Mouse (Mus musculus): ENCODE data around the gene Ulk4.

Gene Ulk4

GRCm38 (mm10) chr9:121277118-121278060, at the start of gene Ulk4:
TSS of gene Ulk4 (minus strand) at chr9:121277197.
- in situ Hi-C loops (cut with MboI, MseI) = no loop called here

- in situ Hi-C loops (cut with MboI, MseI) = no loop called here
Observed at GRCm38 (mm10) chr9:121322034-121322433, 45.0 kb upstream of the Ulk4 start.

GRCm38 (mm10) chr9:121321118-121321517, 44.1 kb upstream of the Ulk4 start:
- in situ Hi-C loops (cut with MboI, MseI) = no loop called here

DNA sequence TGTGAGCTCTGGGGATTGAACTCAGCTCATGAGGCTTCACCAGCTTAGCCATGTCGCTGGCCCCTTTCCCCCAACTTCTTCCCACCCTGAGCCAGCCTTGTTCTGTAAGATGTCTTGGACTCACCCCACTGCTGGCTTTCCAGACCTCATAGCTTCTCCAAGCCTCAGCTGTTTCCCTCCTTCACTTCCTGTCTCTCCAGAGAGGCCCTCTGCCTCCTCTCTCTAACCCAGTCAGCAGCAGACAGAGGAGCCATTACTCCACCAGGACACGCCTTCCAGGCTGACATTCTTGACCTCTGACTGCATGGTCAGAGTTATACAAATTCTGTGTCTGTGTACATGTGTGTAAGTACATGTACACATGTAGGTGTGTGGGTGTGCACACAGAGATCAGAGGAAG, 43.4 kb upstream of the Ulk4 start:
- in situ Hi-C loops (cut with MboI, MseI) = no loop called here

DNA sequence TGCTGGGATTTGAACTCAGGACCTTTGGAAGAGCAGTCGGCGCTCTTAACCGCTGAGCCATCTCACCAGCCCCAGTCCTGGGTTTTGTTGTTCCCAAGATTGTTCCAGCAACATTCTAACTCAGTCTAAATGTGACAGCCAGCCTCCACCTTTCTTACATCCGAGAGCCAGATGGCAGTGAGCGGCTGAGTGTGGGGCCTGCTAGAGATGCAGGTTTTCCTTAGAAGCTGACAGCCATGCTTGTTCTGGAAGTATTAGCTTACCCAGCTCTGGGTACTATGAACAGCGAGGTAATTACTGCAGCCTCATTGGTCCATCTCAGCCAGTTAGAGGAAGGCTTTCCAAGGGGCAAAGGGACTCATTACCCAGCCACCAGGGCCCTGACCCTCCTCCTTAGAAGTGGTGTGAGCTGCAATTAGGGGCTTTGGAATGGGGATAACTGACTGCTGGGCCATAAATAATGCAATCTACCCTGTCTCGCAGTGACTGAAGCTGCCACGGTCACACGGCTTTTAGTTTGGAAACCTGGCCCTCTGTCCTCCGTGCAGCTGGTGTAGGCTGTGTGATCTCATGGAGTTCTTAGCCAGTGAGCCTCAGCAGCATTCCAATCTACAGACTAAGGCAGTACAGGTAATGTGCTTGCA, 42.4 kb upstream of the Ulk4 start:
- in situ Hi-C loops (cut with MboI, MseI) = no loop called here

GRCm38 (mm10) chr9:121316621-121317405, 39.8 kb upstream of the Ulk4 start:
- in situ Hi-C loops (cut with MboI, MseI) = no loop called here

GRCm38 (mm10) chr9:121315901-121316595, 39.1 kb upstream of the Ulk4 start:
- in situ Hi-C loops (cut with MboI, MseI) = no loop called here

DNA sequence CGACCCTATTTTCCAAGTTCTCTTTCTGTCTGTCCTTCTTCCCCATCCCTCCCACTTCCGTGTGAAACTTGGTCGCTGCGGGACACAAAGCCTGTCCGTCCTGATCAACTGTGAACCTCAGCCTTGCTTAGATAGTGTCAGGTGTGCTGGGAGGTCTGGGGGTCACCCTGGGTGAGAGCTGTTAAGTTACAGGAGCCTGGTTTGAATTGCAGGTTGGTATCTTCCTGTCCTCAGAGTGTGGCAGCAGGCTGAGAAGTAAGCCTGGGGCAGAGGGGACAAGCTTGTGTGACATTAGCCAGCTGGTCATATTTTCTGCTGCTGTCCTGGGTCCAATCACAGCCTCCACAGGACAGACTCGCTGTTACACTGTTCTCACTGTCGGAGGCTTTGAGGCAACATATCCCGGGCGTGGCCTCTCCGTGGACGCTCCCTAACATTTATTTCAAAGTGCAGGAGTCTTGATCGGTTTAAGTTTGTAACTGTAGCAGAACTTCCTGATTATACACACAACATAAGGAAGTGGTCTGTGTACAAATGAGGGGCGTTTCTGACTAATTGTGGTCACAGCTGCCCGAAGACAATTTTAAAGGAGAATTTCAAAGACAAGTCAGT, 37.6 kb upstream of the Ulk4 start:
- in situ Hi-C loops (cut with MboI, MseI) = no loop called here

DNA sequence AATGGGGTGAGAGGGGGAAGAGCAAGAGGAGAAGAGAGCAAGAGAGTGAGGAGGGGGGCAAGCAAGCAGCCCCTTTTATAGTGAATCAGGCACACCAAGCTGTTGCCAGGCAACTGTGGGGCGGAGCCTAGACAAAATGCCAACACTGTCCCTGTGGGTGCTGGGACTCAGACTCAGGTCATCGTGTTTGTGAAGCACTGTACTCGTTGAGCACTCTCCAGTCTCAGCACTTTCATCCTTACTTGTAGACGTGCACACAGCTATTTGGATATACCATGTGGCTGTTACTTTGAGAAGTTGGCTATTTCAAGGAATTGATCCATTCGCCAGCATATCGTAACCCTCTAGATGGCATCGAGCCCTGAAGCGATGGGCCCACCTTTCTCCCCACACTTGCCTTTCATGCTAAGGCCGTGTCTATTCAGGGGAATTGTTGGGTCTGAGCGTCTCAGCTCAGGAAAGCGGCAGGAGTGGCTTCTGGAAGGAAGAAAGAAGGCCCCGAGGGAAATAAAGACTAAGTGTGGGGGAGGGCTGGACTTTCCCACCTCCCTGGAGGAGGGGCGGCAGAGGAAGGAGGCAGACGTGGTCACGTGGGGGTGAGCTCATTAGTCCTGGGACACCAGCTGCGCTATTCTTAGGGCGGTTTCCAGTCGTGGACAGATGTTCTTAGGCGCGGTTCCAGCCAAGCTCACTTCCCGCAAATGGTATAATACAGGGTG, 36.8 kb upstream of the Ulk4 start:
- in situ Hi-C loops (cut with MboI, MseI) = no loop called here

DNA sequence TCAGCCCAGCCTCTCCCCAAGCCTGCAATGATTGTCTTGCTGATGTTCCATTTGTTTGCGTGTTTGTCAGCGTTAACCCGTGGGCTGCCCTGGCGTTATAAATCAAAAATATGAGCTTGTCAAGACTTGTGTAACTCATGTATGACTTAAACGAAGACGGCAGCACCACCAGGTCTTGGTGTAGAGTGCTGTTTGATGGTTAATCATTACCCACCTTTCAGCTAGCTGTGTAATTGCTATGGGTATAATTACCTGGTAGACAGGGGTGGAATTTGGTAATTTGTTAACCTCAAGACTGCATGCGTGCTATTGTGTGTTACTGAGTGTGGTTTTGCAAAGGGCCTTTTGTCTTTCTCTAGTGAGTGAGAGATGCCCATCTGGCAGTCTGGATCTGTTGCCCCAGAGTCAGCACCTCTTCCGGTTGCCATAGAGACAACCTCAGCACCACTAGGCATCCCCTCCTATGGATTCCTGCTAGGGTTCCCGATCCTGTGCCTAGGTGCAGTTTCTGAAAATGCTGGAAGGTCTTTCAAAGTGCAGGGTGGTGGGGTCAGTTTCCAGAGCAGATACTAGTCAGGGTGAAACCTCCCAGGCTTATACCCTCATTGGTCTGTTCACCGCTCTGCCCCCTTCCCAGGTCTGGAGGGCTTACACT, 35.4 kb upstream of the Ulk4 start:
- in situ Hi-C loops (cut with MboI, MseI) = no loop called here

DNA sequence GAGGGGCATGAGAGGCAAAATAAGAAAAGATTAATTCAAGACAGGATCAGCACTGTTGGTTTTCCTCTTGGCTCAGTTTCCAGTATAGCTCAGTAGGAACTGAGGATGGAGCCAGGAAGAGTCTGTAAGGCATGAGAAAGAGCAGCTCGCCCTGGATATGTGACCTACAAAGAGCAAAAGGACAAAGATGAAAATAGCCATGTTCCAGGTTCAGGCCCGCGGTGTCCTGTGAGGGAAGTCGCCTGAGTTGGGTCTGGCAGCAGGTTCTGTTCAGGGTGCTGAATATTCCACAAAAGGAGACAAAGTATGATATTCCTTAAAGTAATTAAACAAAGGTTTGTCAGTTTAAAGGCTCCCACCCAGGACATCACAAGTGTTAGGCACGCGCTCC, 34.8 kb upstream of the Ulk4 start:
- in situ Hi-C loops (cut with MboI, MseI) = no loop called here

DNA sequence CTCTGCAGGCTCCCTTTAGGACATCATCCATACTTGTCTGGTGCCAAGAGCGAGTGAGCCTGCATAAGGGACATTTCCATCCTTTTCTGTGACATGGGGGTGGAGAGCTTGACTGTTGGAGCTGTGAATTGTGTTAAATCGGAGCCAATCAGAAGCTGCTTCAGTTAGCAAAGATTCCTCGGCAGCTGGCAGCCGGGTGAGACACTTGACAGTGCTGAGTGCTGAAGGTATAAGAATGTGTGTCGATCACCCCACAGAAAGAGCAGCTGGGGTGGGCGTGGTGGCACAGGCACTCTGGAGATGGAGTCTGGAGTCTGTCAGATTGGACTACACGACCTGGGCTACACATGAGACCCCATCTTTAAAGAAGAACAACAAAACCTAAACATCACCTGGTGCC, 33.5 kb upstream of the Ulk4 start:
- in situ Hi-C loops (cut with MboI, MseI) = no loop called here

DNA sequence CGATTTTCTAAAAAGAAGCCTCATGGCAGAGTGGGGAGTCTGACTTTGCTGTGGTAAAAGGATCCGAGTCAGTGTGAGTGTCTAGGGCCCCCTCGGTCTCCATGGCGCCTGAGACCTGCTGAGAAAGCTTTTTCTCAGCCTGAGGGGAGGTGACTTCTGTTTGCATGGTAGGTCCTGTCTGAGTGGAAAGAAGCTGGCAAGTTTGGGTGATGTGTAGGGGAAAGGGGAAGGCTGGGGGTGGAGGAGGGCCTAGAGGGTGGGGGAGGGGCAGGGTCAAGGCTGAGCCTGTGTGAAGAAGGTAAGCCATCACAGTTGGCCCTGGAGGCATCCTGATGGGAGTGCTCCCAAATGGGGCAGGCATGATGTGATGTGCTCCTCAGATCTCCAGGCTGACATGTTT, 32.3 kb upstream of the Ulk4 start:
- in situ Hi-C loops (cut with MboI, MseI) = no loop called here

DNA sequence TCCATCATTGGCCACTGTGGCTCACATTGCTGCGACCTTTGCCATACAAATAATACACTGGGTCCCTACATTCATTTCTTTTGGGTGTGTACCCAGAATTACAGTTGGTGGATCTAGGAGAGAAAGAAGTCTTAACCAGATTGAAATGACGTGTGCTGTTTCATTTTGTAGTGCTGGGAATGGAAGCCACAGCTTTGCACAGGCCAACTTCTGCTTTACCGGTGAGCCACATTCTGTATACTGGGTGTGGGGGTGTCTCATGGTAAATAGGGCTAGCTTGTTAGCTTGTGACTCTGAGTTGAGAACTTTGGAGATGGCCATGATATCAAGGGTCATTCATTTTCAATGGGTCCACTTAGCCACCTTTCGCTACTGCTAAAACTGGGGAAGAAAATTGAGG, 28.5 kb upstream of the Ulk4 start:
- in situ Hi-C loops (cut with MboI, MseI) = no loop called here

- in situ Hi-C loops (cut with MboI, MseI) = no loop called here
Observed at GRCm38 (mm10) chr9:121304520-121304919, 27.5 kb upstream of the Ulk4 start.

- in situ Hi-C loops (cut with MboI, MseI) = no loop called here
Observed at GRCm38 (mm10) chr9:121303748-121304147, 26.8 kb upstream of the Ulk4 start.

- in situ Hi-C loops (cut with MboI, MseI) = no loop called here
Observed at GRCm38 (mm10) chr9:121303086-121303485, 26.1 kb upstream of the Ulk4 start.

GRCm38 (mm10) chr9:121302543-121302942, 25.5 kb upstream of the Ulk4 start:
- in situ Hi-C loops (cut with MboI, MseI) = no loop called here

GRCm38 (mm10) chr9:121301041-121301920, 24.3 kb upstream of the Ulk4 start:
- in situ Hi-C loops (cut with MboI, MseI) = no loop called here

Data from T-helper 2 cell (primary cell).